Mouse (Mus musculus) E14TG2a.4 (cell line): Measurements from ENCODE around the gene Pet100.

Source experiments
- CTCF ChIP-seq: conservative IDR thresholded peaks from 2 replicates; pipeline ENCODE4 v1.5.1; 2014; ENCODE audit warnings: low read length
- NANOG ChIP-seq: IDR thresholded peaks from 2 replicates; pipeline ENCODE4 v1.6.1; 2014; ENCODE audit warnings: borderline replicate concordance, low read length, mixed read lengths

GRCm38 (mm10) chr8:3654726-3655508 is 33.6 kb downstream of the Pet100 start:
- TF ChIP-seq CTCF = no peak
- TF ChIP-seq NANOG = no peak
